Mouse (Mus musculus) midbrain, embryonic 11.5 days (tissue): ENCODE measurements around the gene Inpp4a. TPM values are rescaled to one million over a fixed set of nuclear protein-coding genes. Genes with fewer than 3 reads are reported as not detected.

Experiments used
- ATAC-seq: fragments of 200-750 bp; cut with Nextera tagmentation; 2 replicates; pipeline ENCODE4 v1.8.0; 2017; ENCODE audit warnings: moderate TSS enrichment, moderate library complexity; ENCODE audit not compliant: low FRiP score
- DNase-seq: peaks from one replicate; pipeline ENCODE4 v3.0.0; 2015; ENCODE audit warnings: low spot score; ENCODE audit errors: missing footprints
- H3K27ac ChIP-seq: fragments of 300-500 bp; sonication (generic); 2 replicates; pipeline ENCODE4 v1.5.1; 2014; ENCODE audit warnings: low read depth, low read length
- H3K27me3 ChIP-seq: fragments of 300-500 bp; sonication (generic); 2 replicates; pipeline ENCODE4 v1.6.1; 2014; ENCODE audit warnings: mild to moderate bottlenecking, low read length, moderate library complexity, mixed read lengths; ENCODE audit not compliant: control insufficient read depth, insufficient read depth
- H3K36me3 ChIP-seq: fragments of 300-500 bp; sonication (generic); 2 replicates; pipeline ENCODE4 v1.6.1; 2014; ENCODE audit warnings: mild to moderate bottlenecking, low read length, moderate library complexity, mixed read lengths; ENCODE audit not compliant: control insufficient read depth, insufficient read depth
- H3K4me1 ChIP-seq: fragments of 300-500 bp; sonication (generic); 2 replicates; pipeline ENCODE4 v1.6.1; 2014; ENCODE audit warnings: low read length; ENCODE audit not compliant: control insufficient read depth, insufficient read depth
- H3K4me2 ChIP-seq: fragments of 300-500 bp; sonication (generic); 2 replicates; pipeline ENCODE4 v1.6.1; 2014; ENCODE audit warnings: mild to moderate bottlenecking, moderate library complexity
- H3K4me3 ChIP-seq: fragments of 300-500 bp; sonication (generic); 2 replicates; pipeline ENCODE4 v1.5.1; 2014; ENCODE audit warnings: low read depth, low read length
- H3K9ac ChIP-seq: fragments of 300-500 bp; sonication (generic); 2 replicates; pipeline ENCODE4 v1.6.1; 2014; ENCODE audit warnings: low read length
- H3K9me3 ChIP-seq: fragments of 300-500 bp; sonication (generic); 2 replicates; pipeline ENCODE4 v1.6.1; 2016; ENCODE audit warnings: low read length; ENCODE audit not compliant: control insufficient read depth
- WGBS: fragments of 180-500 bp; shearing (Covaris S2); extraction: QIAGEN DNeasy Blood & Tissue Kit; methylation state at CpG from one replicate; pipeline ENCODE4 v1.1.7; 2014; 5-methylcytosine and 5-hydroxymethylcytosine counted together
- polyA plus RNA-seq: library from polyadenylated mRNA; unstranded; fragments of >200 nt; fragmentation: Nextera tagmentation; extraction: Ambion mirVana; gene quantifications from 2 replicates; pipeline ENCODE4 v1.2.1, GENCODE M21; 2014

The Inpp4a gene
- polyA plus RNA-seq, 1 experiment from 2014 or later, result 19.5 TPM

- H3K27me3 ChIP-seq, result no peaks in the 10 kb centered on the region
- H3K36me3 ChIP-seq, result peaks cover 7% of the 10 kb centered on the region
- peak; percentile 98 for ATAC-seq
- peak within 1 kb of the TSS; percentile 85 for H3K4me2 ChIP-seq
- H3K9me3 ChIP-seq, result no peaks in the 10 kb centered on the region
- H3K4me3 ChIP-seq, result peak within 1 kb of the TSS; percentile 89
- H3K27ac ChIP-seq, result no peak within 1 kb of the TSS
- peak within 1 kb of the TSS; percentile 89 for H3K9ac ChIP-seq
- H3K4me1 ChIP-seq, result peaks cover 13% of the 10 kb centered on the region
- 4% methylated on average over 57 of the region's 57 CpGs for WGBS
- peak; percentile 98 for DNase-seq
These were observed 130.0 kb downstream of the Inpp4a start, which contains the start of the genes Coa5 and Unc50 for GRCm38 (mm10) chr1:37429366-37430296. Coa5 (minus strand) TSS chr1:37430103. Unc50 (plus strand) TSS chr1:37430139.

- H3K27me3 ChIP-seq, result no peaks in the 10 kb centered on the region
- peak overlapping the region; percentile 89 for H3K9ac ChIP-seq
- no peak for DNase-seq
- peaks cover 13% of the 10 kb centered on the region for H3K4me1 ChIP-seq
- no peak overlapping the region for H3K27ac ChIP-seq
- peaks cover 7% of the 10 kb centered on the region for H3K36me3 ChIP-seq
- no peaks in the 10 kb centered on the region for H3K9me3 ChIP-seq
- peak overlapping the region; percentile 72 for H3K4me2 ChIP-seq
- WGBS, result 2% methylated on average over 40 of the region's 40 CpGs
- H3K4me3 ChIP-seq, result peak overlapping the region; percentile 89
- ATAC-seq, result peak; percentile 53
These were observed 130.7 kb downstream of the Inpp4a start for GRCm38 (mm10) chr1:37430297-37430840.

- Histone ChIP-seq H3K4me3 (no peak overlapping the region), H3K27me3 (no peaks in the 10 kb centered on the region), H3K4me2 (no peak overlapping the region), H3K9ac (no peak overlapping the region), H3K27ac (no peak overlapping the region), H3K36me3 (peaks cover 14% of the 10 kb centered on the region), H3K9me3 (no peaks in the 10 kb centered on the region), H3K4me1 (no peaks in the 10 kb centered on the region)
- WGBS, result 89% methylated on average over 3 of the region's 3 CpGs
- no peak for DNase-seq
- ATAC-seq, result no peak
These were observed 136.8 kb downstream of the Inpp4a start for GRCm38 (mm10) chr1:37436419-37436818.

GRCm38 (mm10) chr1:37442848-37443835 lies 143.5 kb downstream of the Inpp4a start:
- H3K36me3 ChIP-seq, result no peaks in the 10 kb centered on the region; the same call in 1 of the 2 replicates
- no peak overlapping the region for H3K27ac ChIP-seq
- no peaks in the 10 kb centered on the region for H3K9me3 ChIP-seq
- no peak for DNase-seq
- WGBS, result 94% methylated on average over 16 of the region's 16 CpGs
- no peak for ATAC-seq
- H3K4me2 ChIP-seq, result no peak overlapping the region
- H3K27me3 ChIP-seq, result no peaks in the 10 kb centered on the region
- H3K9ac ChIP-seq, result no peak overlapping the region
- H3K4me3 ChIP-seq, result no peak overlapping the region
- no peaks in the 10 kb centered on the region for H3K4me1 ChIP-seq

- H3K4me1 ChIP-seq, result no peaks in the 10 kb centered on the region
- peak; percentile 87 for DNase-seq
- no peak overlapping the region for H3K4me2 ChIP-seq
- ATAC-seq, result no peak
- H3K27ac ChIP-seq, result no peak overlapping the region
- WGBS, result 81% methylated on average over 10 of the region's 10 CpGs
- no peak overlapping the region for H3K4me3 ChIP-seq
- H3K9me3 ChIP-seq, result no peaks in the 10 kb centered on the region
- H3K27me3 ChIP-seq, result no peaks in the 10 kb centered on the region
- H3K36me3 ChIP-seq, result no peaks in the 10 kb centered on the region
- H3K9ac ChIP-seq, result no peak overlapping the region
These were observed 148.9 kb downstream of the Inpp4a start for GRCm38 (mm10) chr1:37448361-37449095.

GRCm38 (mm10) chr1:37451270-37451669 lies 151.6 kb downstream of the Inpp4a start:
- Histone ChIP-seq H3K9me3 (no peaks in the 10 kb centered on the region), H3K9ac (no peak overlapping the region), H3K4me3 (no peak overlapping the region), H3K36me3 (no peaks in the 10 kb centered on the region), H3K27ac (no peak overlapping the region), H3K4me2 (no peak overlapping the region), H3K27me3 (no peaks in the 10 kb centered on the region), H3K4me1 (no peaks in the 10 kb centered on the region)
- 91% methylated on average over 8 of the region's 8 CpGs for WGBS
- DNase-seq (no peak), ATAC-seq (no peak)

- ATAC-seq (no peak), DNase-seq (no peak)
- H3K4me2 ChIP-seq, result no peak overlapping the region
- no peaks in the 10 kb centered on the region for H3K9me3 ChIP-seq
- no peak overlapping the region for H3K4me3 ChIP-seq
- H3K27me3 ChIP-seq, result no peaks in the 10 kb centered on the region
- H3K4me1 ChIP-seq, result no peaks in the 10 kb centered on the region
- H3K9ac ChIP-seq, result no peak overlapping the region
- 96% methylated on average over 7 of the region's 7 CpGs for WGBS
- H3K27ac ChIP-seq, result no peak overlapping the region
- H3K36me3 ChIP-seq, result no peaks in the 10 kb centered on the region
These were observed 157.9 kb downstream of the Inpp4a start for GRCm38 (mm10) chr1:37457546-37457945.
